In the genomic region with DNA sequence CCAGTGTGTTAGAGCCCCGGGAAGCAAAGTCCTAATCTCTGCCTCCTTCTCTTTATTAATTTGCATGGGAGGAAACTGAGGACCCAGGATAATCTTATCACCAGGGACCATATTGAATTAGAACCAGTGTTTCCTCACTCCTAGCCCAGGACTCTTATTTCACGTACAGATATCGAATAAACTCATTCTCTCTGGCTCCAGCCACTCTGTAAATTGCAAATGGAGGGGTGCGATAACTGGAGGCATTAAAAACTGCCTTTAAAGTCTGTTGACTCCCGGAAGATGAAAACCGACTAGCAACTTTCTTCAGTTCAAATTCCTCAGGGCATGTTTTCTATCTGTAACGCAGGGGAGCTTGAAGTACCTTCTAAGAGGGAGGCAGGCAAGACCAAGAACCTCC, we compare ENCODE assay signal across 10 mouse cellular contexts. TPM values are rescaled to one million over a fixed set of nuclear protein-coding genes. Genes with fewer than 3 reads are reported as not detected.
DNase-seq lines count a peak whose midpoint lies in the region; ATAC-seq and TF ChIP-seq lines count a peak whose summit lies in the region.
"Had no signal": no experiment of that assay in that cellular context is flagged by ENCODE, and none has a peak within 500 bp of the region (broad histone marks: within the 10 kb centered on the region; RNA-seq: fewer than 3 reads in every experiment).

No protein-coding gene starts in this region.

- H3K4me3 ChIP-seq in kidney, embryonic 15.5 days (replicated peaks) = peak overlapping the region; percentile 43
- peak overlapping the region; percentile 43 for H3K4me3 ChIP-seq in embryonic facial prominence, embryonic 13.5 days
- H3K4me3 ChIP-seq in intestine, postnatal 0 days (ENCODE audit: low read depth, low read length) = peak overlapping the region; percentile 51
- no peak overlapping the region for H3K4me3 ChIP-seq in neural tube, embryonic 13.5 days

- peaks cover 48% of the 10 kb centered on the region for H3K27me3 ChIP-seq in kidney, embryonic 15.5 days
- H3K27me3 ChIP-seq in embryonic facial prominence, embryonic 13.5 days = peaks cover 55% of the 10 kb centered on the region
- no peaks in the 10 kb centered on the region for H3K27me3 ChIP-seq in intestine, postnatal 0 days (replicated peaks; ENCODE audit: control insufficient read depth, insufficient read depth, low read length)
- H3K27me3 ChIP-seq in neural tube, embryonic 13.5 days = peaks cover 56% of the 10 kb centered on the region

- no peak for TF ChIP-seq CTCF in intestine, postnatal 0 days (IDR thresholded peaks at IDR 0.05; ENCODE audit: low read depth)

- H3K36me3 ChIP-seq in kidney, embryonic 15.5 days = no peaks in the 10 kb centered on the region
- no peaks in the 10 kb centered on the region for H3K36me3 ChIP-seq in embryonic facial prominence, embryonic 13.5 days
- no peaks in the 10 kb centered on the region for H3K36me3 ChIP-seq in intestine, postnatal 0 days (ENCODE audit: control insufficient read depth, insufficient read depth)
- no peaks in the 10 kb centered on the region for H3K36me3 ChIP-seq in neural tube, embryonic 13.5 days

- no peak overlapping the region for H3K27ac ChIP-seq in kidney, embryonic 15.5 days
- H3K27ac ChIP-seq in embryonic facial prominence, embryonic 13.5 days = no peak overlapping the region
- H3K27ac ChIP-seq in intestine, postnatal 0 days (ENCODE audit: low read depth, low read length) = peak overlapping the region; percentile 21
- H3K27ac ChIP-seq in neural tube, embryonic 13.5 days (replicated peaks) = no peak overlapping the region

- H3K9me3 ChIP-seq in kidney, embryonic 15.5 days (replicated peaks) = no peaks in the 10 kb centered on the region
- no peaks in the 10 kb centered on the region for H3K9me3 ChIP-seq in embryonic facial prominence, embryonic 13.5 days
- no peaks in the 10 kb centered on the region for H3K9me3 ChIP-seq in intestine, postnatal 0 days (ENCODE audit: control insufficient read depth)
- no peaks in the 10 kb centered on the region for H3K9me3 ChIP-seq in neural tube, embryonic 13.5 days

- peaks cover 15% of the 10 kb centered on the region for H3K4me1 ChIP-seq in kidney, embryonic 15.5 days
- peaks cover 18% of the 10 kb centered on the region for H3K4me1 ChIP-seq in embryonic facial prominence, embryonic 13.5 days
- H3K4me1 ChIP-seq in intestine, postnatal 0 days (replicated peaks; ENCODE audit: control insufficient read depth, insufficient read depth, low read length) = 0 out of 2 replicates have a peak, but pooled peaks cover 3% of the 10 kb centered on the region
- peaks cover 10% of the 10 kb centered on the region for H3K4me1 ChIP-seq in neural tube, embryonic 13.5 days (replicated peaks)

- 65% methylated on average over 7 of the region's 7 CpGs for WGBS in kidney, embryonic 15.5 days
- 46% methylated on average over 7 of the region's 7 CpGs for WGBS in embryonic facial prominence, embryonic 13.5 days
- WGBS in intestine, postnatal 0 days = 31% methylated on average over 7 of the region's 7 CpGs
- WGBS in neural tube, embryonic 13.5 days = 73% methylated on average over 7 of the region's 7 CpGs

- H3K4me2 ChIP-seq in kidney, embryonic 15.5 days = peak overlapping the region; percentile 70
- H3K4me2 ChIP-seq in embryonic facial prominence, embryonic 13.5 days = peak overlapping the region; percentile 78
- H3K4me2 ChIP-seq in intestine, postnatal 0 days (replicated peaks; ENCODE audit: low read depth) = peak overlapping the region; percentile 85
- peak overlapping the region; percentile 63; the same call in 1 of the 2 replicates for H3K4me2 ChIP-seq in neural tube, embryonic 13.5 days

- no peak for ATAC-seq in kidney, embryonic 15.5 days (replicated peaks; ENCODE audit: low FRiP score)
- no peak for ATAC-seq in embryonic facial prominence, embryonic 13.5 days (ENCODE audit: insufficient number of reproducible peaks, insufficient read depth, low FRiP score, low TSS enrichment, low read depth)
- ATAC-seq in intestine, postnatal 0 days = no peak
- no peak for ATAC-seq in neural tube, embryonic 13.5 days (ENCODE audit: low read depth)
- no peak for ATAC-seq in inflammation-experienced regulatory T-cells, adult 6 months

- no peak for DNase-seq in kidney, adult 11 months
- no peak for DNase-seq in cerebellum, adult 8-10 months
- DNase-seq in cerebellum, postnatal 10 days = no peak
- DNase-seq: gastrocnemius, postnatal 14 days; retina, postnatal 1 day had no signal

- H3K9ac ChIP-seq in kidney, embryonic 15.5 days = no peak overlapping the region
- H3K9ac ChIP-seq in embryonic facial prominence, embryonic 13.5 days = no peak overlapping the region
- H3K9ac ChIP-seq in intestine, postnatal 0 days (ENCODE audit: low read depth, low read length) = peak overlapping the region; percentile 40; the same call in 1 of the 2 replicates
- no peak overlapping the region for H3K9ac ChIP-seq in neural tube, embryonic 13.5 days

RNA-seq across cellular contexts. Expression of gene Kcne3, which starts 3.1 kb away (rescaled TPM):
- polyA plus RNA-seq in kidney, embryonic 15.5 days (2015; fragmentation: Nextera tagmentation; extraction: Ambion mirVana) = 5.1 and 5.9 TPM in 2 replicates
- polyA plus RNA-seq in embryonic facial prominence, embryonic 13.5 days (2015; fragmentation: Nextera tagmentation; extraction: Ambion mirVana) = 16.2 and 19.7 TPM in 2 replicates
- 28.9 TPM in 2 replicates for polyA plus RNA-seq in intestine, postnatal 0 days (2015; fragmentation: Nextera tagmentation; extraction: Ambion mirVana)
- polyA plus RNA-seq in neural tube, embryonic 13.5 days (2015; fragmentation: Nextera tagmentation; extraction: Ambion mirVana) = 0.39 and 1.7 TPM in 2 replicates
- not detected for polyA plus RNA-seq in inflammation-experienced regulatory T-cells, adult 6 months (2017; shearing (Covaris generic))

RNA-seq across cellular contexts. Expression of gene Lipt2, which starts 20.3 kb away (rescaled TPM):
- polyA plus RNA-seq in kidney, embryonic 15.5 days (2015; fragmentation: Nextera tagmentation; extraction: Ambion mirVana) = 21.5 TPM in 2 replicates
- polyA plus RNA-seq in embryonic facial prominence, embryonic 13.5 days (2015; fragmentation: Nextera tagmentation; extraction: Ambion mirVana) = 24.0 and 26.8 TPM in 2 replicates
- polyA plus RNA-seq in intestine, postnatal 0 days (2015; fragmentation: Nextera tagmentation; extraction: Ambion mirVana) = 8.8 and 9.1 TPM in 2 replicates
- polyA plus RNA-seq in neural tube, embryonic 13.5 days (2015; fragmentation: Nextera tagmentation; extraction: Ambion mirVana) = 16.9 and 19.5 TPM in 2 replicates
- under 1 TPM in 2 of 3 experiments, not detected in 1; 0.21 to 0.82 TPM for polyA plus RNA-seq in inflammation-experienced regulatory T-cells, adult 6 months (2017; shearing (Covaris generic))

RNA-seq across cellular contexts. Expression of gene Pgm2l1, which starts 47.8 kb away (rescaled TPM):
- 3.8 and 4.4 TPM in 2 replicates for polyA plus RNA-seq in kidney, embryonic 15.5 days (2015; fragmentation: Nextera tagmentation; extraction: Ambion mirVana)
- 6.8 and 8.2 TPM in 2 replicates for polyA plus RNA-seq in embryonic facial prominence, embryonic 13.5 days (2015; fragmentation: Nextera tagmentation; extraction: Ambion mirVana)
- polyA plus RNA-seq in intestine, postnatal 0 days (2015; fragmentation: Nextera tagmentation; extraction: Ambion mirVana) = 1.0 and 1.3 TPM in 2 replicates
- 19.7 and 20.5 TPM in 2 replicates for polyA plus RNA-seq in neural tube, embryonic 13.5 days (2015; fragmentation: Nextera tagmentation; extraction: Ambion mirVana)
- polyA plus RNA-seq in inflammation-experienced regulatory T-cells, adult 6 months (2017; shearing (Covaris generic)) = 1 to 10 TPM; 4.4 to 5.8 (median 4.8) TPM

RNA-seq across cellular contexts. Expression of gene Pold3, which starts 58.0 kb away (rescaled TPM):
- 64.3 and 66.3 TPM in 2 replicates for polyA plus RNA-seq in kidney, embryonic 15.5 days (2015; fragmentation: Nextera tagmentation; extraction: Ambion mirVana)
- polyA plus RNA-seq in embryonic facial prominence, embryonic 13.5 days (2015; fragmentation: Nextera tagmentation; extraction: Ambion mirVana) = 74.2 and 75.1 TPM in 2 replicates
- 18.3 and 22.1 TPM in 2 replicates for polyA plus RNA-seq in intestine, postnatal 0 days (2015; fragmentation: Nextera tagmentation; extraction: Ambion mirVana)
- polyA plus RNA-seq in neural tube, embryonic 13.5 days (2015; fragmentation: Nextera tagmentation; extraction: Ambion mirVana) = 35.3 and 38.8 TPM in 2 replicates
- 10 to 100 TPM; 41.8 to 67.3 (median 45.6) TPM for polyA plus RNA-seq in inflammation-experienced regulatory T-cells, adult 6 months (2017; shearing (Covaris generic))
